Mouse (Mus musculus) embryonic facial prominence, embryonic 11.5 days (tissue): ENCODE data around the gene Gm20388. TPM values are rescaled to one million over a fixed set of nuclear protein-coding genes. Genes with fewer than 3 reads are reported as not detected.

ENCODE experiments used
- ATAC-seq: fragments of 200-750 bp; cut with Nextera tagmentation; replicated peaks from 2 replicates; pipeline ENCODE4 v1.8.0; 2017; ENCODE audit warnings: low read depth; ENCODE audit not compliant: insufficient number of reproducible peaks, low FRiP score, low TSS enrichment
- DNase-seq: peaks from one replicate; pipeline ENCODE4 v3.0.0-alpha.2; 2015; ENCODE audit warnings: low spot score
- H3K27ac ChIP-seq: fragments of 300-500 bp; sonication (generic); replicated peaks from 2 replicates; pipeline ENCODE4 v1.5.1; 2014; ENCODE audit warnings: mild to moderate bottlenecking, low read depth, low read length, control low read depth
- H3K27me3 ChIP-seq: fragments of 300-500 bp; sonication (generic); 2 replicates; pipeline ENCODE4 v1.6.1; 2014; ENCODE audit warnings: mild to moderate bottlenecking, low read length, moderate library complexity, mixed read lengths; ENCODE audit not compliant: control insufficient read depth, insufficient read depth
- H3K36me3 ChIP-seq: fragments of 300-500 bp; sonication (generic); replicated peaks from 2 replicates; pipeline ENCODE4 v1.6.1; 2014; ENCODE audit warnings: low read depth, mild to moderate bottlenecking, low read length, moderate library complexity, mixed read lengths; ENCODE audit not compliant: control insufficient read depth, insufficient read depth
- H3K4me1 ChIP-seq: fragments of 300-500 bp; sonication (generic); 2 replicates; pipeline ENCODE4 v1.6.1; 2014; ENCODE audit warnings: low read length, mixed read lengths; ENCODE audit not compliant: control insufficient read depth, insufficient read depth
- H3K4me2 ChIP-seq: fragments of 300-500 bp; sonication (generic); 2 replicates; pipeline ENCODE4 v1.6.1; 2014; ENCODE audit warnings: low read depth, mild to moderate bottlenecking, control low read depth, low read length, moderate library complexity
- H3K4me3 ChIP-seq: fragments of 300-500 bp; sonication (generic); 2 replicates; pipeline ENCODE4 v1.5.1; 2014; ENCODE audit warnings: low read depth, low read length, control low read depth
- H3K9ac ChIP-seq: fragments of 300-500 bp; sonication (generic); replicated peaks from 2 replicates; pipeline ENCODE4 v1.6.1; 2014; ENCODE audit warnings: mild to moderate bottlenecking, control low read depth, low read length
- H3K9me3 ChIP-seq: fragments of 300-500 bp; sonication (generic); replicated peaks from 2 replicates; pipeline ENCODE4 v1.6.1; 2016; ENCODE audit warnings: mild to moderate bottlenecking, low read length, inconsistent platforms, mixed read lengths; ENCODE audit not compliant: control insufficient read depth
- whole genome bisulfite sequencing: fragments of 180-500 bp; shearing (Covaris S2); extraction: QIAGEN DNeasy Blood & Tissue Kit; methylation state at CpG from one replicate; pipeline ENCODE4 v1.1.7; 2014; 5-methylcytosine and 5-hydroxymethylcytosine counted together
- polyA plus RNA-seq: library from polyadenylated mRNA; unstranded; fragments of >200 nt; fragmentation: Nextera tagmentation; extraction: Ambion mirVana; gene quantifications from 2 replicates; pipeline ENCODE4 v1.2.1, GENCODE M21; 2014

Gene Gm20388
- polyA plus RNA-seq, 1 experiment from 2014 or later, result 3.1 TPM

DNA sequence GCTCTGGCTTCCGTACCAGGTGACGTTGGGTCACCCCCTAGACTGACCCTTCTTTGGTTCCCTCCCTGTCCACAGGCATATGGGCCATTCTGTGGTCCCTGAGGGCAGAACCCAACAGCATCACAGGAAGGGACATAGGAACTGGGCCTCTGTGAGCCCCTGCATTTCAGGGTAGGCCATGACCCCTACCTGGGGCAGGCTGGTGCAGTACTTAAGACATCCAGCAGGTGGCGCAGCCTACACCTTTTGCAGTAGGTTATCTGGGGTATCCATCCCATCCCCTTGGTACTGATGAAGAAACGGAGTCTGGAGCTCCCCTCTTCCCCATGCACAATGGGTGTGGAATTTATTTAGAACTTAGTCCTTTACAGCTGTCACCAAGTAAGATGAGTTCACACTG lies 1783.8 kb downstream of the Gm20388 start:
- H3K27ac ChIP-seq, result no peak overlapping the region
- H3K4me3 ChIP-seq, result no peak overlapping the region
- no peaks in the 10 kb centered on the region for H3K36me3 ChIP-seq
- H3K9me3 ChIP-seq, result no peaks in the 10 kb centered on the region
- no peak overlapping the region for H3K4me2 ChIP-seq
- WGBS, result 56% methylated on average over 4 of the region's 4 CpGs
- no peaks in the 10 kb centered on the region; the same call in 1 of the 2 replicates for H3K27me3 ChIP-seq
- no peaks in the 10 kb centered on the region for H3K4me1 ChIP-seq
- H3K9ac ChIP-seq, result no peak overlapping the region
- ATAC-seq, result no peak
- peak; percentile 44 for DNase-seq

DNA sequence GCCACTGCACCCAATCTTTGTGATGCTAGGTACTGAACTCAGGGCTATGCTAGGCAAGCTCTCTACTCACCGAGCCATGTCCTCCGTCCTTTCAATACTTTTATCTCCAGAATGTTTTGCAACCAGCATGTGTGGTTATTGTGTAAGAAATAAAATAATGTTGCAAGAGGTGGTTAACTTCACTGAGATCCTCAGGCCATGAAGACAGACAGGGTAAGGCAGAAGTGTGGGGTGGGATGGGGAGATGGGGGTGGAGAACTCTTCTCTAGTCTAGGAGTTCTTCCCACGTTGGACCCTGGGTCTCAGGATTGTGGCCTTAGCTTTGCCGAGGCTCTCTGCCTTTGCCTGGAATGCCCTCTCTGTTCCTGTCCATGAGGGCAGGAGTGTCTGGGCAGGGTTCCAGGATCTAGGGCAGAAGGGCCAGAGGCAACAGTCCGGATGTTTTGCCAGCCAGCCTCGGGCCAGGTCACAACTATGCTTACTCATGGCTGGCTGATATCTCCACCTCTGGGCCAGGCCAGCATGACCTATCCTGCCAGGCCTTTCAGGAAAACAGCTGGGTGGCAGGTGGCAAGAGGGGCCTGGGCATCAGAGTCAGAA lies 1785.0 kb downstream of the Gm20388 start:
- no peak overlapping the region for H3K4me3 ChIP-seq
- DNase-seq (no peak), ATAC-seq (no peak)
- H3K27me3 ChIP-seq, result no peaks in the 10 kb centered on the region; the same call in 1 of the 2 replicates
- no peak overlapping the region for H3K4me2 ChIP-seq
- H3K4me1 ChIP-seq, result no peaks in the 10 kb centered on the region
- WGBS, result 79% methylated on average over 6 of the region's 6 CpGs
- H3K9ac ChIP-seq, result no peak overlapping the region
- H3K36me3 ChIP-seq, result no peaks in the 10 kb centered on the region
- no peaks in the 10 kb centered on the region for H3K9me3 ChIP-seq
- no peak overlapping the region for H3K27ac ChIP-seq

- Histone ChIP-seq H3K36me3 (no peaks in the 10 kb centered on the region), H3K9me3 (no peaks in the 10 kb centered on the region), H3K4me1 (no peaks in the 10 kb centered on the region), H3K27me3 (no peaks in the 10 kb centered on the region; the same call in 1 of the 2 replicates), H3K4me3 (0 out of 2 replicates have a peak overlapping the region, but pooled peaks have one; percentile 12), H3K27ac (no peak overlapping the region), H3K9ac (no peak overlapping the region), H3K4me2 (peak overlapping the region; percentile 26)
- DNase-seq, result peak; percentile 57
- under 1% methylated on average over 17 of the region's 17 CpGs for WGBS
- ATAC-seq, result peak; percentile 20; the same call in 1 of the 2 replicates
These were observed 1787.3 kb downstream of the Gm20388 start for GRCm38 (mm10) chr8:121697735-121698614.

- 5% methylated on average over 9 of the region's 9 CpGs for WGBS
- H3K4me2 ChIP-seq, result peak overlapping the region; percentile 26
- no peak overlapping the region for H3K27ac ChIP-seq
- no peak for ATAC-seq
- H3K4me3 ChIP-seq, result no peak overlapping the region
- no peaks in the 10 kb centered on the region for H3K36me3 ChIP-seq
- no peaks in the 10 kb centered on the region; the same call in 1 of the 2 replicates for H3K27me3 ChIP-seq
- H3K9ac ChIP-seq, result no peak overlapping the region
- no peaks in the 10 kb centered on the region for H3K9me3 ChIP-seq
- H3K4me1 ChIP-seq, result no peaks in the 10 kb centered on the region
- DNase-seq, result no peak
These were observed 1788.0 kb downstream of the Gm20388 start for GRCm38 (mm10) chr8:121698615-121699101.

DNA sequence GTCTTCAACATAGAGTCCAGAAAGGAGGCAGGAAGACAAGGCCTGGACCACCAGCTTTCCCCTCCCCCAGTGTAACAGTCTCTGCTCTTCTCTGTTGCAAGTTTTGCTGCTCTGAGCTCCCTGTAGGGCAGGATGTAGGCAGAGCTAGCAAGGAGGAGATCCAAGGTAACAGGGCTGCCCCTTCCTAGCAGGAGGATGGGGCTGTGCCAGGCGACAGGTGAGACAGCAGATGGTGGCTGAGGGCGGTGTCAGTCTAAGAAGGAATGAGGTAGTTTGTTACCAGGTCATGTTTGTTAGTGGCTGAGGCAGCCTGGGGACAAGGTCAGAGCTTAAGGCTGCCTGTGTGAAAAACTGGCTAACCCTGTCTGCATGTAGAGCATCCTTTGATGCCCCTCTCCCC lies 1789.3 kb downstream of the Gm20388 start:
- DNase-seq (no peak), ATAC-seq (no peak)
- H3K4me2 ChIP-seq, result no peak overlapping the region
- no peak overlapping the region for H3K27ac ChIP-seq
- H3K9me3 ChIP-seq, result no peaks in the 10 kb centered on the region
- no peaks in the 10 kb centered on the region for H3K4me1 ChIP-seq
- H3K9ac ChIP-seq, result no peak overlapping the region
- 92% methylated on average over 2 of the region's 2 CpGs for WGBS
- H3K4me3 ChIP-seq, result no peak overlapping the region
- H3K27me3 ChIP-seq, result no peaks in the 10 kb centered on the region; the same call in 1 of the 2 replicates
- H3K36me3 ChIP-seq, result no peaks in the 10 kb centered on the region

GRCm38 (mm10) chr8:121705174-121705573 lies 1794.5 kb downstream of the Gm20388 start:
- Histone ChIP-seq H3K9me3 (no peaks in the 10 kb centered on the region), H3K4me3 (no peak overlapping the region), H3K27me3 (no peaks in the 10 kb centered on the region), H3K27ac (no peak overlapping the region), H3K4me1 (no peaks in the 10 kb centered on the region), H3K9ac (no peak overlapping the region), H3K36me3 (no peaks in the 10 kb centered on the region), H3K4me2 (no peak overlapping the region)
- no peak for ATAC-seq
- no peak for DNase-seq
- 60% methylated on average over 3 of the region's 3 CpGs for WGBS

- no peaks in the 10 kb centered on the region for H3K36me3 ChIP-seq
- WGBS, result 87% methylated on average over 11 of the region's 11 CpGs
- H3K4me1 ChIP-seq, result no peaks in the 10 kb centered on the region
- DNase-seq (no peak), ATAC-seq (no peak)
- H3K4me3 ChIP-seq, result no peak overlapping the region
- no peaks in the 10 kb centered on the region for H3K9me3 ChIP-seq
- no peak overlapping the region for H3K4me2 ChIP-seq
- H3K9ac ChIP-seq, result no peak overlapping the region
- no peak overlapping the region for H3K27ac ChIP-seq
- no peaks in the 10 kb centered on the region for H3K27me3 ChIP-seq
These were observed 1796.3 kb downstream of the Gm20388 start for GRCm38 (mm10) chr8:121706956-121707355.

GRCm38 (mm10) chr8:121708406-121708805 lies 1797.8 kb downstream of the Gm20388 start:
- ATAC-seq (no peak), DNase-seq (no peak)
- no peak overlapping the region for H3K4me2 ChIP-seq
- H3K4me3 ChIP-seq, result no peak overlapping the region
- H3K9me3 ChIP-seq, result no peaks in the 10 kb centered on the region
- H3K36me3 ChIP-seq, result no peaks in the 10 kb centered on the region
- no peak overlapping the region for H3K9ac ChIP-seq
- no peak overlapping the region for H3K27ac ChIP-seq
- no peaks in the 10 kb centered on the region for H3K4me1 ChIP-seq
- 57% methylated on average over 6 of the region's 6 CpGs for WGBS
- no peaks in the 10 kb centered on the region for H3K27me3 ChIP-seq
